Mouse (Mus musculus): ENCODE results near the gene Slc11a1. TPM values are rescaled to one million over a fixed set of nuclear protein-coding genes. Genes with fewer than 3 reads are reported as not detected.
"Not testable (repeated sequence)": the region's sequence is repeated elsewhere in the genome, so short reads cannot be mapped to it uniquely, and the experiment has no call there.

Gene Slc11a1
- polyA plus RNA-seq, 1 experiment from 2014 or later, result 8.6 TPM

- H3K9ac ChIP-seq, result no peak overlapping the region
- no peak overlapping the region for H3K4me2 ChIP-seq
- ATAC-seq, result no peak
- no peak overlapping the region for H3K4me3 ChIP-seq
- WGBS (ENCODE audit: insufficient replicate concordance), result 69% methylated on average over 4 of the region's 4 CpGs
- H3K9me3 ChIP-seq (replicated peaks), result no peaks in the 10 kb centered on the region
- no peak overlapping the region for H3K27ac ChIP-seq
- H3K36me3 ChIP-seq, result no peaks in the 10 kb centered on the region
- H3K27me3 ChIP-seq (replicated peaks), result 0 out of 2 replicates have a peak, but pooled peaks cover 4% of the 10 kb centered on the region
- H3K4me1 ChIP-seq, result peaks cover 12% of the 10 kb centered on the region; the same call in 1 of the 2 replicates
Observed at GRCm38 (mm10) chr1:74338626-74339025, 36.4 kb upstream of the Slc11a1 start.

DNA sequence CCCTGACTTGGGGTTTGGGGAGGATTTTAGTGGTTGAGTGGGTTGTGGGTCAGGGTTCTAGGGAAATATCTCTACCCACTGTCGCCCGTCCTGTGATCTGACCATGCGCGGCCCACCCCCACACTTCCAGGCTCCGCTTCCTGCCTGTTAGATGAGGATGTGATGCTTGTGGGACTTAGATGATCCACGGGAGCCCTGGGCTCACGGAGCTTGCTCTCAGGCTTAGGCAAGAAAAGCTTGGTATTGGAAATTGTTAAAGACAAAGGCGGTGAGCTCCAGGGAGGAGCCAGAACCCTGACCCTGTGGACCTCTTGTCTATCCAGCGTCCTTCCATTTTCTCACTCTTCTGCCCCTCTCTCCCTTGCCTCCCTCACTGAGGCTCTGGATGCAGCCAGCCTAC is 35.1 kb upstream of the Slc11a1 start:
- Histone ChIP-seq H3K4me1 (peaks cover 13% of the 10 kb centered on the region; the same call in 1 of the 2 replicates), H3K27me3 (replicated peaks) (no peaks in the 10 kb centered on the region), H3K4me2 (no peak overlapping the region), H3K27ac (no peak overlapping the region), H3K36me3 (no peaks in the 10 kb centered on the region), H3K9me3 (replicated peaks) (no peaks in the 10 kb centered on the region), H3K4me3 (no peak overlapping the region), H3K9ac (no peak overlapping the region)
- no peak for ATAC-seq
- 83% methylated on average over 9 of the region's 9 CpGs for WGBS (ENCODE audit: insufficient replicate concordance)

GRCm38 (mm10) chr1:74340361-74340764 is 34.6 kb upstream of the Slc11a1 start:
- WGBS (ENCODE audit: insufficient replicate concordance), result 86% methylated on average over 6 of the region's 6 CpGs
- peaks cover 13% of the 10 kb centered on the region; the same call in 1 of the 2 replicates for H3K4me1 ChIP-seq
- no peak overlapping the region for H3K4me3 ChIP-seq
- H3K9ac ChIP-seq, result no peak overlapping the region
- peak; percentile 19; the same call in 1 of the 2 replicates for ATAC-seq
- H3K36me3 ChIP-seq, result no peaks in the 10 kb centered on the region
- H3K4me2 ChIP-seq, result no peak overlapping the region
- H3K27me3 ChIP-seq (replicated peaks), result no peaks in the 10 kb centered on the region
- H3K27ac ChIP-seq, result no peak overlapping the region
- H3K9me3 ChIP-seq (replicated peaks), result no peaks in the 10 kb centered on the region

GRCm38 (mm10) chr1:74340992-74341391 is 34.0 kb upstream of the Slc11a1 start:
- H3K27me3 ChIP-seq (replicated peaks); ATAC-seq; H3K9ac ChIP-seq; H3K4me2 ChIP-seq; H3K9me3 ChIP-seq (replicated peaks); H3K27ac ChIP-seq; H3K4me3 ChIP-seq; H3K36me3 ChIP-seq: not testable (repeated sequence)
- 85% methylated on average over 4 of the region's 4 CpGs for WGBS (ENCODE audit: insufficient replicate concordance)
- peaks cover 13% of the 10 kb centered on the region; the same call in 1 of the 2 replicates for H3K4me1 ChIP-seq

- Histone ChIP-seq H3K36me3 (no peaks in the 10 kb centered on the region), H3K27me3 (replicated peaks) (no peaks in the 10 kb centered on the region), H3K9me3 (replicated peaks) (no peaks in the 10 kb centered on the region), H3K4me2 (no peak overlapping the region), H3K9ac (no peak overlapping the region), H3K4me3 (no peak overlapping the region), H3K27ac (no peak overlapping the region), H3K4me1 (peaks cover 13% of the 10 kb centered on the region; the same call in 1 of the 2 replicates)
- ATAC-seq, result no peak
- 67% methylated on average over 7 of the region's 7 CpGs for WGBS (ENCODE audit: insufficient replicate concordance)
Observed at GRCm38 (mm10) chr1:74341898-74342297, 33.1 kb upstream of the Slc11a1 start.

- no peaks in the 10 kb centered on the region for H3K9me3 ChIP-seq (replicated peaks)
- no peak overlapping the region for H3K4me2 ChIP-seq
- no peaks in the 10 kb centered on the region for H3K36me3 ChIP-seq
- 91% methylated on average over 1 of the region's 1 CpGs for WGBS (ENCODE audit: insufficient replicate concordance)
- H3K4me3 ChIP-seq, result no peak overlapping the region
- no peak overlapping the region for H3K27ac ChIP-seq
- H3K9ac ChIP-seq, result no peak overlapping the region
- no peak for ATAC-seq
- H3K27me3 ChIP-seq (replicated peaks), result no peaks in the 10 kb centered on the region
- peaks cover 13% of the 10 kb centered on the region; the same call in 1 of the 2 replicates for H3K4me1 ChIP-seq
Observed at GRCm38 (mm10) chr1:74342308-74342707, 32.7 kb upstream of the Slc11a1 start.

- Histone ChIP-seq H3K27me3 (replicated peaks) (no peaks in the 10 kb centered on the region), H3K9ac (no peak overlapping the region), H3K4me2 (no peak overlapping the region), H3K4me1 (peaks cover 13% of the 10 kb centered on the region; the same call in 1 of the 2 replicates), H3K9me3 (replicated peaks) (no peaks in the 10 kb centered on the region), H3K4me3 (no peak overlapping the region), H3K36me3 (no peaks in the 10 kb centered on the region), H3K27ac (no peak overlapping the region)
- ATAC-seq, result no peak
- WGBS (ENCODE audit: insufficient replicate concordance), result 61% methylated on average over 5 of the region's 5 CpGs
Observed at GRCm38 (mm10) chr1:74343161-74343560, 31.8 kb upstream of the Slc11a1 start.

GRCm38 (mm10) chr1:74344163-74344916 is 30.7 kb upstream of the Slc11a1 start:
- no peak overlapping the region for H3K4me2 ChIP-seq
- no peaks in the 10 kb centered on the region; the same call in 1 of the 2 replicates for H3K36me3 ChIP-seq
- H3K9ac ChIP-seq, result no peak overlapping the region
- no peak overlapping the region for H3K27ac ChIP-seq
- no peaks in the 10 kb centered on the region for H3K27me3 ChIP-seq (replicated peaks)
- no peaks in the 10 kb centered on the region for H3K9me3 ChIP-seq (replicated peaks)
- peaks cover 13% of the 10 kb centered on the region; the same call in 1 of the 2 replicates for H3K4me1 ChIP-seq
- no peak for ATAC-seq
- H3K4me3 ChIP-seq, result no peak overlapping the region
- WGBS (ENCODE audit: insufficient replicate concordance), result 75% methylated on average over 11 of the region's 11 CpGs

DNA sequence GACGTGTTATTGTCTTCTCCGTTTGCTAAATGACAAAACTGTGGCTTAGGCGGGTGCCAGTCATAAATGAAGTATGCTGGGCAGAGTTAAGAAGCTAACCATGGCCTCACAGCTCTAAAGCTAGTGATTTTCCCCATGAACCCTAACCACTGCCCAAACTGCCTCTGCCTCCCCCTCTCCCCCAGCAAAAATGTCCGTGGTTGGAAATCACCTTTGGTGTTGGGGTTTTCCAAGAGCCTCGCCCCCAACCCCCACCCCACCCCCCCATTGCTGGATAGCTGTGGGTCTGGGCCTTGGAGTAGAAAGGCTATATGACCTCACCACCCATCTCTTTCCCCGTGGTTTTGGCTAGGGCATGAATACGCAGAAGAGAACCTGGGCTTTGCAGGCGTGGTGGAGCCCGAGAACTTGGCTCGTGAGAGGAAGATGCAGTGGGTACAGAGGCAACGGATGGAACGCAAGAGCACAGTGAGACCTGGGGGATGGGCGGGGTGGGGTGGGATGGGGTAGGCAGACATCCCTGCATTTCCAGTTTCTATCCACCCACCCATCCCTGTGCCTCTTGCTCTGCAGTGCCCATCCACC is 23.7 kb upstream of the Slc11a1 start:
- H3K27me3 ChIP-seq (replicated peaks), result no peaks in the 10 kb centered on the region
- ATAC-seq, result no peak
- no peaks in the 10 kb centered on the region; the same call in 1 of the 2 replicates for H3K36me3 ChIP-seq
- 71% methylated on average over 13 of the region's 13 CpGs for WGBS (ENCODE audit: insufficient replicate concordance)
- H3K4me3 ChIP-seq, result no peak overlapping the region
- H3K9ac ChIP-seq, result no peak overlapping the region
- no peaks in the 10 kb centered on the region for H3K9me3 ChIP-seq (replicated peaks)
- no peak overlapping the region for H3K27ac ChIP-seq
- H3K4me1 ChIP-seq, result no peaks in the 10 kb centered on the region
- H3K4me2 ChIP-seq, result no peak overlapping the region

- Histone ChIP-seq H3K27me3 (replicated peaks) (no peaks in the 10 kb centered on the region), H3K9me3 (replicated peaks) (no peaks in the 10 kb centered on the region), H3K9ac (no peak overlapping the region), H3K27ac (no peak overlapping the region), H3K36me3 (no peaks in the 10 kb centered on the region; the same call in 1 of the 2 replicates), H3K4me2 (no peak overlapping the region), H3K4me1 (no peaks in the 10 kb centered on the region), H3K4me3 (no peak overlapping the region)
- WGBS (ENCODE audit: insufficient replicate concordance), result 65% methylated on average over 5 of the region's 5 CpGs
- no peak for ATAC-seq
Observed at GRCm38 (mm10) chr1:74352532-74353096, 22.4 kb upstream of the Slc11a1 start.

- Histone ChIP-seq H3K4me2 (no peak overlapping the region), H3K4me3 (no peak overlapping the region), H3K27ac (no peak overlapping the region), H3K9ac (no peak overlapping the region), H3K36me3 (no peaks in the 10 kb centered on the region; the same call in 1 of the 2 replicates), H3K9me3 (replicated peaks) (no peaks in the 10 kb centered on the region), H3K4me1 (no peaks in the 10 kb centered on the region), H3K27me3 (replicated peaks) (no peaks in the 10 kb centered on the region)
- 69% methylated on average over 9 of the region's 9 CpGs for WGBS (ENCODE audit: insufficient replicate concordance)
- ATAC-seq, result no peak
Observed at GRCm38 (mm10) chr1:74353453-74354229, 21.4 kb upstream of the Slc11a1 start.
